Mouse (Mus musculus): ENCODE results near the gene Plp2. TPM values are rescaled to one million over a fixed set of nuclear protein-coding genes. Genes with fewer than 3 reads are reported as not detected.

Gene Plp2
- polyA plus RNA-seq, 1 experiment from 2014 or later: 205 TPM

- no peak within 1 kb of the TSS for H3K27ac ChIP-seq (ENCODE audit: low read length)
- H3K9me3 ChIP-seq (ENCODE audit: control insufficient read depth, low read length): no peaks in the 10 kb centered on the region
- ATAC-seq: no peak
- H3K27me3 ChIP-seq (replicated peaks; ENCODE audit: control insufficient read depth, insufficient read depth, low read length): no peaks in the 10 kb centered on the region
- no peaks in the 10 kb centered on the region for H3K4me1 ChIP-seq (ENCODE audit: control insufficient read depth, insufficient read depth, low read length)
- H3K36me3 ChIP-seq (ENCODE audit: control insufficient read depth, insufficient read depth, low read length): no peaks in the 10 kb centered on the region
- WGBS: 66% methylated on average over 14 of the region's 14 CpGs
- H3K9ac ChIP-seq (ENCODE audit: low read depth, low read length): 0 out of 2 replicates have a peak within 1 kb of the TSS, but pooled peaks have one; percentile 33
- peak within 1 kb of the TSS; percentile 55 for H3K4me2 ChIP-seq (ENCODE audit: low read depth, low read length)
- H3K4me3 ChIP-seq (ENCODE audit: low read length): peak within 1 kb of the TSS; percentile 38
Measured at GRCm38 (mm10) chrX:7680864-7681263, 9.7 kb upstream of the Plp2 start, which contains the start of gene Magix. Gene Magix (minus strand): TSS chrX:7681251.

- Histone ChIP-seq H3K9me3 (ENCODE audit: control insufficient read depth, low read length) (no peaks in the 10 kb centered on the region), H3K4me3 (ENCODE audit: low read length) (peak overlapping the region; percentile 38), H3K27ac (ENCODE audit: low read length) (no peak overlapping the region), H3K27me3 (replicated peaks; ENCODE audit: control insufficient read depth, insufficient read depth, low read length) (no peaks in the 10 kb centered on the region), H3K36me3 (ENCODE audit: control insufficient read depth, insufficient read depth, low read length) (no peaks in the 10 kb centered on the region), H3K4me2 (ENCODE audit: low read depth, low read length) (peak overlapping the region; percentile 55), H3K4me1 (ENCODE audit: control insufficient read depth, insufficient read depth, low read length) (no peaks in the 10 kb centered on the region; the same call in 1 of the 2 replicates), H3K9ac (ENCODE audit: low read depth, low read length) (0 out of 2 replicates have a peak overlapping the region, but pooled peaks have one; percentile 33)
- 18% methylated on average over 12 of the region's 12 CpGs for WGBS
- peak; percentile 14 for ATAC-seq
Measured at GRCm38 (mm10) chrX:7680057-7680412, 8.8 kb upstream of the Plp2 start.

GRCm38 (mm10) chrX:7679405-7680056 lies 8.3 kb upstream of the Plp2 start:
- Histone ChIP-seq H3K36me3 (ENCODE audit: control insufficient read depth, insufficient read depth, low read length) (no peaks in the 10 kb centered on the region), H3K9me3 (ENCODE audit: control insufficient read depth, low read length) (no peaks in the 10 kb centered on the region), H3K9ac (ENCODE audit: low read depth, low read length) (0 out of 2 replicates have a peak overlapping the region, but pooled peaks have one; percentile 33), H3K4me1 (ENCODE audit: control insufficient read depth, insufficient read depth, low read length) (no peaks in the 10 kb centered on the region; the same call in none of the 2 replicates), H3K4me2 (ENCODE audit: low read depth, low read length) (peak overlapping the region; percentile 55), H3K4me3 (ENCODE audit: low read length) (peak overlapping the region; percentile 38), H3K27ac (ENCODE audit: low read length) (no peak overlapping the region), H3K27me3 (replicated peaks; ENCODE audit: control insufficient read depth, insufficient read depth, low read length) (no peaks in the 10 kb centered on the region)
- ATAC-seq: peak; percentile 97
- WGBS: 16% methylated on average over 27 of the region's 27 CpGs

- ATAC-seq: no peak
- no peak overlapping the region for H3K4me2 ChIP-seq (ENCODE audit: low read depth, low read length)
- no peak overlapping the region for H3K9ac ChIP-seq (ENCODE audit: low read depth, low read length)
- 40% methylated on average over 3 of the region's 3 CpGs for WGBS
- no peak overlapping the region for H3K4me3 ChIP-seq (ENCODE audit: low read length)
- H3K36me3 ChIP-seq (ENCODE audit: control insufficient read depth, insufficient read depth, low read length): no peaks in the 10 kb centered on the region
- H3K27me3 ChIP-seq (replicated peaks; ENCODE audit: control insufficient read depth, insufficient read depth, low read length): no peaks in the 10 kb centered on the region
- no peak overlapping the region for H3K27ac ChIP-seq (ENCODE audit: low read length)
- H3K4me1 ChIP-seq (ENCODE audit: control insufficient read depth, insufficient read depth, low read length): peaks cover 5% of the 10 kb centered on the region
- no peaks in the 10 kb centered on the region for H3K9me3 ChIP-seq (ENCODE audit: control insufficient read depth, low read length)
Measured at GRCm38 (mm10) chrX:7678986-7679385, 7.8 kb upstream of the Plp2 start.

- Histone ChIP-seq H3K27me3 (replicated peaks; ENCODE audit: control insufficient read depth, insufficient read depth, low read length) (no peaks in the 10 kb centered on the region), H3K27ac (ENCODE audit: low read length) (peak overlapping the region; percentile 75), H3K9me3 (ENCODE audit: control insufficient read depth, low read length) (no peaks in the 10 kb centered on the region), H3K36me3 (ENCODE audit: control insufficient read depth, insufficient read depth, low read length) (no peaks in the 10 kb centered on the region), H3K4me3 (ENCODE audit: low read length) (peak overlapping the region; percentile 38), H3K9ac (ENCODE audit: low read depth, low read length) (peak overlapping the region; percentile 61), H3K4me1 (ENCODE audit: control insufficient read depth, insufficient read depth, low read length) (peaks cover 5% of the 10 kb centered on the region), H3K4me2 (ENCODE audit: low read depth, low read length) (peak overlapping the region; percentile 68)
- ATAC-seq: peak; percentile 9; the same call in 1 of the 2 replicates
- 27% methylated on average over 10 of the region's 10 CpGs for WGBS
Measured at GRCm38 (mm10) chrX:7675001-7675380, 3.8 kb upstream of the Plp2 start.

GRCm38 (mm10) chrX:7674284-7675000 lies 3.3 kb upstream of the Plp2 start:
- peak overlapping the region; percentile 68 for H3K4me2 ChIP-seq (ENCODE audit: low read depth, low read length)
- H3K36me3 ChIP-seq (ENCODE audit: control insufficient read depth, insufficient read depth, low read length): no peaks in the 10 kb centered on the region
- WGBS: 30% methylated on average over 28 of the region's 28 CpGs
- H3K27me3 ChIP-seq (replicated peaks; ENCODE audit: control insufficient read depth, insufficient read depth, low read length): no peaks in the 10 kb centered on the region
- peak overlapping the region; percentile 61 for H3K9ac ChIP-seq (ENCODE audit: low read depth, low read length)
- peak overlapping the region; percentile 75 for H3K27ac ChIP-seq (ENCODE audit: low read length)
- peak overlapping the region; percentile 38 for H3K4me3 ChIP-seq (ENCODE audit: low read length)
- ATAC-seq: peak; percentile 43
- peaks cover 5% of the 10 kb centered on the region for H3K4me1 ChIP-seq (ENCODE audit: control insufficient read depth, insufficient read depth, low read length)
- no peaks in the 10 kb centered on the region for H3K9me3 ChIP-seq (ENCODE audit: control insufficient read depth, low read length)

- peak overlapping the region; percentile 61 for H3K9ac ChIP-seq (ENCODE audit: low read depth, low read length)
- H3K36me3 ChIP-seq (ENCODE audit: control insufficient read depth, insufficient read depth, low read length): no peaks in the 10 kb centered on the region
- WGBS: 31% methylated on average over 12 of the region's 12 CpGs
- ATAC-seq: peak; percentile 41
- no peaks in the 10 kb centered on the region for H3K9me3 ChIP-seq (ENCODE audit: control insufficient read depth, low read length)
- H3K4me3 ChIP-seq (ENCODE audit: low read length): peak overlapping the region; percentile 38
- no peaks in the 10 kb centered on the region for H3K27me3 ChIP-seq (replicated peaks; ENCODE audit: control insufficient read depth, insufficient read depth, low read length)
- peak overlapping the region; percentile 68 for H3K4me2 ChIP-seq (ENCODE audit: low read depth, low read length)
- peak overlapping the region; percentile 75 for H3K27ac ChIP-seq (ENCODE audit: low read length)
- peaks cover 5% of the 10 kb centered on the region for H3K4me1 ChIP-seq (ENCODE audit: control insufficient read depth, insufficient read depth, low read length)
Measured at GRCm38 (mm10) chrX:7673578-7674281, 2.5 kb upstream of the Plp2 start.

- Histone ChIP-seq H3K4me3 (ENCODE audit: low read length) (no peak overlapping the region), H3K9me3 (ENCODE audit: control insufficient read depth, low read length) (no peaks in the 10 kb centered on the region), H3K4me2 (ENCODE audit: low read depth, low read length) (no peak overlapping the region), H3K36me3 (ENCODE audit: control insufficient read depth, insufficient read depth, low read length) (no peaks in the 10 kb centered on the region), H3K27ac (ENCODE audit: low read length) (no peak overlapping the region), H3K4me1 (ENCODE audit: control insufficient read depth, insufficient read depth, low read length) (peaks cover 5% of the 10 kb centered on the region), H3K27me3 (replicated peaks; ENCODE audit: control insufficient read depth, insufficient read depth, low read length) (no peaks in the 10 kb centered on the region), H3K9ac (ENCODE audit: low read depth, low read length) (no peak overlapping the region)
- no peak for ATAC-seq
- WGBS: 41% methylated on average over 6 of the region's 6 CpGs
Measured at GRCm38 (mm10) chrX:7672739-7673138, 1.5 kb upstream of the Plp2 start.

- peak overlapping the region; percentile 62 for H3K4me3 ChIP-seq (ENCODE audit: low read length)
- ATAC-seq: peak; percentile 68
- no peaks in the 10 kb centered on the region for H3K27me3 ChIP-seq (replicated peaks; ENCODE audit: control insufficient read depth, insufficient read depth, low read length)
- H3K9me3 ChIP-seq (ENCODE audit: control insufficient read depth, low read length): no peaks in the 10 kb centered on the region
- peak overlapping the region; percentile 47 for H3K4me2 ChIP-seq (ENCODE audit: low read depth, low read length)
- H3K36me3 ChIP-seq (ENCODE audit: control insufficient read depth, insufficient read depth, low read length): no peaks in the 10 kb centered on the region
- H3K9ac ChIP-seq (ENCODE audit: low read depth, low read length): peak overlapping the region; percentile 76
- 26% methylated on average over 16 of the region's 19 CpGs for WGBS
- peak overlapping the region; percentile 83 for H3K27ac ChIP-seq (ENCODE audit: low read length)
- peaks cover 5% of the 10 kb centered on the region for H3K4me1 ChIP-seq (ENCODE audit: control insufficient read depth, insufficient read depth, low read length)
Measured at GRCm38 (mm10) chrX:7670390-7670881, 754 bp downstream of the Plp2 start.

Data from intestine, embryonic 16.5 days (tissue).